Mouse (Mus musculus) hindbrain, postnatal 0 days (tissue): Measurements from ENCODE around the gene Armc3. TPM values are rescaled to one million over a fixed set of nuclear protein-coding genes. Genes with fewer than 3 reads are reported as not detected.

Source experiments
- ATAC-seq: fragments of 200-750 bp; cut with Nextera tagmentation; 2 replicates; pipeline ENCODE4 v1.8.0; 2017; ENCODE audit warnings: mild to moderate bottlenecking, moderate TSS enrichment, moderate library complexity
- DNase-seq: peaks from one replicate; pipeline ENCODE4 v3.0.0-alpha.2; 2015; ENCODE audit warnings: low spot score
- H3K27ac ChIP-seq: fragments of 300-500 bp; sonication (generic); 2 replicates; pipeline ENCODE4 v1.5.1; 2014; ENCODE audit warnings: mild to moderate bottlenecking
- H3K27me3 ChIP-seq: fragments of 300-500 bp; sonication (generic); 2 replicates; pipeline ENCODE4 v1.6.1; 2014; ENCODE audit warnings: low read length, mixed read lengths; ENCODE audit not compliant: insufficient read depth
- H3K36me3 ChIP-seq: fragments of 300-500 bp; sonication (generic); 2 replicates; pipeline ENCODE4 v1.6.1; 2014; ENCODE audit warnings: low read length, mixed read lengths; ENCODE audit not compliant: insufficient read depth
- H3K4me1 ChIP-seq: fragments of 300-500 bp; sonication (generic); 2 replicates; pipeline ENCODE4 v1.6.1; 2014; ENCODE audit warnings: antibody characterized with exemption, low read length, mixed read lengths; ENCODE audit not compliant: insufficient read depth
- H3K4me2 ChIP-seq: fragments of 300-500 bp; sonication (generic); 2 replicates; pipeline ENCODE4 v1.6.1; 2014; ENCODE audit warnings: low read depth, mild to moderate bottlenecking, low read length, moderate library complexity, mixed read lengths
- H3K4me3 ChIP-seq: fragments of 300-500 bp; sonication (generic); 2 replicates; pipeline ENCODE4 v1.5.1; 2014; ENCODE audit warnings: low read length
- H3K9ac ChIP-seq: fragments of 300-500 bp; sonication (generic); replicated peaks from 2 replicates; pipeline ENCODE4 v1.6.1; 2014; ENCODE audit warnings: mild to moderate bottlenecking, low read length, moderate library complexity, mixed read lengths
- H3K9me3 ChIP-seq: fragments of 300-500 bp; sonication (generic); 2 replicates; pipeline ENCODE4 v1.6.1; 2016; ENCODE audit warnings: low read length, mixed read lengths
- CTCF ChIP-seq: IDR thresholded peaks from 2 replicates; pipeline ENCODE4 v1.5.1; 2016; ENCODE audit warnings: antibody characterized with exemption, control low read depth, low read depth
- WGBS: fragments of 180-500 bp; shearing (Covaris S2); extraction: QIAGEN DNeasy Blood & Tissue Kit; methylation state at CpG from one replicate; pipeline ENCODE4 v1.1.7; 2014; 5-methylcytosine and 5-hydroxymethylcytosine counted together
- polyA plus RNA-seq: library from polyadenylated mRNA; unstranded; fragments of >200 nt; fragmentation: Nextera tagmentation; extraction: Ambion mirVana; gene quantifications from 2 replicates; pipeline ENCODE4 v1.2.1, GENCODE M21; 2015
- total RNA-seq: library from RNA; depleted of rRNA; stranded (reverse); fragments of >200 nt; gene quantifications from 2 replicates; pipeline ENCODE4 v1.2.3, GENCODE M21; 2014

Armc3 gene
- total and polyA plus RNA-seq, 2 experiments from 2014 or later = 0.84 to 1.2 TPM

DNA sequence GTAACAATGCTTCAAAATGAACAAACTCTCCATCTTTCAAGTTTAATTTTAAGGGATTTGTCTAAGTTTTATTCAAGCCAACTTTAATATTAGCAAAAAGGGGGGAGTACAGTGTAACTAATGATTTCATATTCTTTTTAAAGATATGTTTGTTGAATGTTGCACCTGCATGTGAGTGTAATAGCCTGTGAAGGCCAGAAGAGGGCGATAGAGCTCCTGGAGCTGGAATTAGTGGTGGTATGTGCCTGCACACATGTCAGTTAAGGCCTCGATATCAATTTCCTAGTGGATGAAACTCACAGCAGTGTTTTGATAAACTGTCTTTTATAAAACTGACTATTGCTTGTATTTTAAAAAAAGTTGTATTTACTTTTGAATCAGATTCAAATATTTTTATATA lies 39.7 kb downstream of the Armc3 start:
- 72% methylated on average over 2 of the region's 2 CpGs for WGBS

DNA sequence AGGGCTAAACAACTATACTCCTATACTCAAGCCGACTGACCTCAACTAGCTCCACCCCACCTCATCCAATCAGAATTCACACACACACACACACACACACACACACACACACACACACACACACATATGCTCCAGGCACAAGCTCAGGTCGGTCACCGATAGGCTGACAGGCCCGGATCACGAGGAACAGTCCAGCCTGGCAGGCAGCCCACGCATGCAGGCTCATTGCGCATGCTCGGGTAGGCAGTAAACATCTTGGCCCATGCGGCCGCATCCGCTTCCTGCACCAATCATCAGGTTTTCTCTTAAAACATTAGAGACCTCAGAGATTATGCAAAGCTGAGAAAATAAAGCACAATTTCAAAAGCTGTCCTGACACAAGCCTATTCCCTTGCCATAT lies 50.5 kb downstream of the Armc3 start:
- ATAC-seq (no peak), DNase-seq (peak; percentile 15)
- no peak overlapping the region for H3K4me3 ChIP-seq
- H3K27me3 ChIP-seq = no peaks in the 10 kb centered on the region
- H3K27ac ChIP-seq = no peak overlapping the region
- no peak overlapping the region for H3K9ac ChIP-seq
- no peaks in the 10 kb centered on the region for H3K36me3 ChIP-seq
- no peaks in the 10 kb centered on the region for H3K4me1 ChIP-seq
- no peak for TF ChIP-seq CTCF
- no peak overlapping the region for H3K4me2 ChIP-seq
- 70% methylated on average over 11 of the region's 11 CpGs for WGBS
- no peaks in the 10 kb centered on the region for H3K9me3 ChIP-seq

More for the DNA sequence above, 39.7 kb downstream of the Armc3 start:
- no peaks in the 10 kb centered on the region for H3K27me3 ChIP-seq
- DNase-seq = no peak
- no peak overlapping the region for H3K27ac ChIP-seq
- H3K4me1 ChIP-seq = no peaks in the 10 kb centered on the region
- peak; percentile 33 for TF ChIP-seq CTCF
- no peak overlapping the region for H3K4me2 ChIP-seq
- no peak for ATAC-seq
- no peak overlapping the region for H3K4me3 ChIP-seq
- no peaks in the 10 kb centered on the region for H3K36me3 ChIP-seq
- no peaks in the 10 kb centered on the region for H3K9me3 ChIP-seq
- H3K9ac ChIP-seq = no peak overlapping the region

DNA sequence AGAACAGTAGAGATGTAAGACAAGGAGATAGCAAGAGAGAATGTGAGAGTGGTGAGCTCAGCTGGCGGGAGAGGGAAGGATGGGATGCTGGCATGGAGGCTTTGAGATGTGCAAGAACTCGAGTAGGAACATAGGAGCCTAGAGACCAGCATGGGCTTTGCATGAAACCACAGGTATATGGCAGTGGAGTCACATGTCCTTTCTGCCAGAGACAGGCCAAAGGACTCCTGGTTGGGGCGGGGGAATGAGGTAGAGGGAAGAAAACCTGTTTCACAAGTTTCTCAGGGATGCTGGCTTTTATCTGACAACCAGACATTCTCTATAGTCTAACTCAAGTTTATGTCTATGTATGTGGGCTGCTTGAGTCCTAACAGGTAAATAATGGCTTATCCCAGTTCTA lies 55.9 kb downstream of the Armc3 start:
- DNase-seq (no peak), ATAC-seq (no peak)
- Histone ChIP-seq H3K9me3 (no peaks in the 10 kb centered on the region), H3K4me3 (no peak overlapping the region), H3K4me1 (no peaks in the 10 kb centered on the region), H3K9ac (no peak overlapping the region), H3K36me3 (no peaks in the 10 kb centered on the region), H3K27me3 (no peaks in the 10 kb centered on the region), H3K27ac (no peak overlapping the region), H3K4me2 (no peak overlapping the region)
- 87% methylated on average over 3 of the region's 3 CpGs for WGBS
- TF ChIP-seq CTCF = no peak

DNA sequence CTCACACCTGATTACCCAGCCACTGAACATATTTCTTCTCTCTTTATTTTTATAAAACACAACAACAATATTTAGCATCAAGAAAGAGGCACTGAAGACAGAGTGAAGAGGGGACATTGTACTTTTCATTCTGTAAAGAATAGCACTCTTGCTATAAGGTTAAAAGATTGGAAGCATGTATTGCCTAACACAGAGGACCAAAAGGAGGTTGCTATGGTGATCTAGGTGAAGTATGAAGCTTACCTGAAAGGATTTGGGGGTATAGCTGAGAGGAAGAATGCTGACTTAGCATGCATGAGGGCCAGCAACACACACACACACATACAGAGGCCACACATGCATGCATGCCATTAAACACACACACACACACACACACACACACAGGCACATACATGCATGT lies 58.2 kb downstream of the Armc3 start:
- Histone ChIP-seq H3K4me2 (no peak overlapping the region), H3K9ac (no peak overlapping the region), H3K9me3 (no peaks in the 10 kb centered on the region), H3K4me3 (no peak overlapping the region), H3K4me1 (no peaks in the 10 kb centered on the region), H3K27me3 (no peaks in the 10 kb centered on the region), H3K27ac (no peak overlapping the region), H3K36me3 (no peaks in the 10 kb centered on the region)
- DNase-seq = no peak
- ATAC-seq = peak; percentile 58; the same call in 1 of the 2 replicates
- TF ChIP-seq CTCF = no peak

DNA sequence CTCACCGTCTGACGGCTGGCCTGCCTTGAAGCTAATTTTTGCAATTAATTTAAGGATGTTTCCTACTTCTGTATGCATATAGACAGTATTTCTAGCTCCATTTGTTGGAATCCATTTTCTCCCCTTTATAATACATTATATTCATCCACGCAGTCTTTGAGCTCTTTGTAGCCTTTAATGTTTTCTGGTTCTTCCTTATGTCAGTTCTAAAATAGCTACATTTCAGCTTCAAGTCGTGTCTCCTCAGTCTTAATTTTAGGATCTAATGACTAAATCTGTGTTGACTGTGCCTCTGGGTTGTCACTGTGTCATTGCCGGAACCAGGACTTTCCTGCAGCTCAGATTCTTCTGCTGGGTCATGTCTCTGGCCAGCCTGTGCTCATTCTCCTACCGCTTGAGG lies 61.3 kb downstream of the Armc3 start:
- H3K4me3 ChIP-seq = no peak overlapping the region
- no peaks in the 10 kb centered on the region for H3K27me3 ChIP-seq
- H3K36me3 ChIP-seq = no peaks in the 10 kb centered on the region
- no peak overlapping the region for H3K4me2 ChIP-seq
- 78% methylated on average over 6 of the region's 6 CpGs for WGBS
- H3K27ac ChIP-seq = no peak overlapping the region
- no peak overlapping the region for H3K9ac ChIP-seq
- ATAC-seq (no peak), DNase-seq (no peak)
- no peak for TF ChIP-seq CTCF
- H3K9me3 ChIP-seq = no peaks in the 10 kb centered on the region
- no peaks in the 10 kb centered on the region for H3K4me1 ChIP-seq

DNA sequence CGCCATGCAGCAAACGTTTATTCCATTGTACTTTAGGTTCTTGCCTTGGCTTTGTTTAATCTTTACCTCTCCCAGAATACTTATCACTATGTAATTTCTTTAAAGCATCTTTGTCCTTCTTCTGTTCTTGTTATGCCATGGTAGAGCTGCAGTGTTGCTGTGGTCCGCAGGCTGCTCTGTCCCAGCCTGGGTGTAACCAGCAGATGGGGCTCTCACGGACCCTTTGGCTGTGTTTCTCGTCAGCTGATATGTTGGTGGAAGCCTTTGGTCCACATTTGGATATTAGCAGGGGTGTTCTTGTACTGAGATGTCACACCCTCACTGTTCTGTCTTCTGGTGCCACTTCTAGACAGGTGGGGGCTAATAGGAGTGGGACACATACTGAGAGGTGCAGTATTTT lies 64.3 kb downstream of the Armc3 start:
- peak; percentile 44 for TF ChIP-seq CTCF
- Histone ChIP-seq H3K36me3 (no peaks in the 10 kb centered on the region), H3K4me1 (no peaks in the 10 kb centered on the region), H3K4me2 (no peak overlapping the region), H3K27ac (no peak overlapping the region), H3K9ac (no peak overlapping the region), H3K4me3 (no peak overlapping the region), H3K27me3 (no peaks in the 10 kb centered on the region), H3K9me3 (no peaks in the 10 kb centered on the region)
- 59% methylated on average over 5 of the region's 5 CpGs for WGBS
- ATAC-seq = no peak
- DNase-seq = no peak

DNA sequence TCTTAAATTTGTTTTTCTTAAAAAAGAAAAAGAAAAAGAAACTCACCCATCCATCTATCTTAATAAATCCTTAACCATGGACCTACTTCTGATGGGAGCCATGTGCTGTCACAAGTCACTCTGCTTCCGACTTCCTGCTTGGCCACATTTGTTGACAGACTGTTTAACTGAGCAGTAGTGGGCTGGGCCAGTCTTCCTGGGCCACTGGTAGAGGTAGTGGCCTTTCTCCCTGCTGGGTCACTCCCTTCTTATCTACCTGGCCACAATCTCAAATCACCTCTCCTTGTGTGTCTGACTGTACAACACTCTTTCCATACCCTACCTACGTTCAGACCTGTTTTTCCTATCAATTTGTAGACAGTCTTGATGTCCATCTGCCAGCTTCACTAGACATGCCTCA lies 66.7 kb downstream of the Armc3 start:
- H3K9ac ChIP-seq = no peak overlapping the region
- 83% methylated on average over 2 of the region's 2 CpGs for WGBS
- H3K4me2 ChIP-seq = no peak overlapping the region
- H3K4me1 ChIP-seq = no peaks in the 10 kb centered on the region
- H3K27me3 ChIP-seq = no peaks in the 10 kb centered on the region
- H3K27ac ChIP-seq = no peak overlapping the region
- no peaks in the 10 kb centered on the region for H3K36me3 ChIP-seq
- no peak for TF ChIP-seq CTCF
- H3K4me3 ChIP-seq = no peak overlapping the region
- no peaks in the 10 kb centered on the region for H3K9me3 ChIP-seq
- ATAC-seq (no peak), DNase-seq (no peak)
